Mouse (Mus musculus): ENCODE data around the gene Ttc28. TPM values are rescaled to one million over a fixed set of nuclear protein-coding genes. Genes with fewer than 3 reads are reported as not detected.

The Ttc28 gene
- total RNA-seq, 1 experiment, result 5.8 TPM

DNA sequence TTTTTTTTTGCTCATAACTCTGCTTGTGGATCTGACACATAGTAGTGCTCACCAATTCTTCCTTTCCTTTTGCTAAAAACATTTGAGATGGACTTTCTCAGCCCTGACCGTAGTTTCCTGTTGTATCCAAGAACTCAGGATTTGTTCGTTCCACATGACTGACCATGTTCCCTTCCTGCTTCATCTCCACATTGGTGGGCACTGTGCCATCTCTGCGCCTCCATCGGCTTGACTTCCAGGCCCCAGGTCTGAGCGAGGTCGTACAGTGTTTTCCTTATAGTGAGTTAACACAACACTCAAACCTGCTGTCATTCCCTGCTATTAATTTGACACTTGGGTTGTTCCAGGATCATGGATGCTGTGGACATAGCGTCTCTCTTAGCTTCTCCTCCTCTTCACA, 225.2 kb downstream of the Ttc28 start:
- Histone ChIP-seq H3K27ac (ENCODE audit: insufficient read depth, low read depth, low read length, poor library complexity, severe bottlenecking) (no peak overlapping the region), H3K4me3 (ENCODE audit: insufficient read depth in 1 of 2, low read depth in 1 of 2, low read length in 2 of 2, poor library complexity in 1 of 2, severe bottlenecking in 1 of 2) (no peak overlapping the region), H3K9me3 (ENCODE audit: control insufficient read depth, insufficient read depth, low read depth, low read length) (no peaks in the 10 kb centered on the region), H3K36me3 (ENCODE audit: control insufficient read depth, insufficient read depth, low read length, poor library complexity, severe bottlenecking) (no peaks in the 10 kb centered on the region), H3K4me1 (ENCODE audit: control insufficient read depth in 2 of 2, insufficient read depth in 2 of 2, low read length in 2 of 2, poor library complexity in 1 of 2) (peaks cover 0 to 8% of the 10 kb centered on the region in 2 experiments; a peak in 1 of 4 replicates), H3K9ac (ENCODE audit: insufficient read depth, low read depth, low read length, poor library complexity, severe bottlenecking) (no peak overlapping the region)
- in situ Hi-C loops (cut with MboI; ENCODE audit: low sequenced_read_pairs in 2 of 2, unreplicated experiment in 2 of 2), result no loop called here
- DNase-seq (ENCODE audit: low read depth, low spot score), result no peak
- no peak for TF ChIP-seq MAFK (IDR thresholded peaks at IDR 0.05; ENCODE audit: insufficient read depth, low read depth, low read length)
- no peak for TF ChIP-seq HCFC1 (IDR thresholded peaks at IDR 0.05; ENCODE audit: borderline replicate concordance, insufficient read depth, low read length)
- TF ChIP-seq ZNF384 (IDR thresholded peaks at IDR 0.05; ENCODE audit: low read depth, low read length), result no peak

GRCm38 (mm10) chr5:111111378-111111777, 231.8 kb downstream of the Ttc28 start:
- Histone ChIP-seq H3K36me3 (ENCODE audit: control insufficient read depth, insufficient read depth, low read length, poor library complexity, severe bottlenecking) (no peaks in the 10 kb centered on the region), H3K9me3 (ENCODE audit: control insufficient read depth, insufficient read depth, low read depth, low read length) (no peaks in the 10 kb centered on the region), H3K9ac (ENCODE audit: insufficient read depth, low read depth, low read length, poor library complexity, severe bottlenecking) (no peak overlapping the region), H3K27ac (ENCODE audit: insufficient read depth, low read depth, low read length, poor library complexity, severe bottlenecking) (no peak overlapping the region; the same call in 1 of the 2 replicates), H3K4me3 (ENCODE audit: insufficient read depth in 1 of 2, low read depth in 1 of 2, low read length in 2 of 2, poor library complexity in 1 of 2, severe bottlenecking in 1 of 2) (no peak overlapping the region), H3K4me1 (ENCODE audit: control insufficient read depth in 2 of 2, insufficient read depth in 2 of 2, low read length in 2 of 2, poor library complexity in 1 of 2) (peaks cover 0 to 15% of the 10 kb centered on the region in 2 experiments; a peak in 2 of 4 replicates)
- no peak for DNase-seq (ENCODE audit: low read depth, low spot score)
- TF ChIP-seq HCFC1 (IDR thresholded peaks at IDR 0.05; ENCODE audit: borderline replicate concordance, insufficient read depth, low read length), result no peak
- no peak for TF ChIP-seq ZNF384 (IDR thresholded peaks at IDR 0.05; ENCODE audit: low read depth, low read length)
- no peak for TF ChIP-seq ZC3H11A (IDR thresholded peaks at IDR 0.05; ENCODE audit: borderline replicate concordance, low read depth, low read length)
- TF ChIP-seq CHD2 (IDR thresholded peaks at IDR 0.05; ENCODE audit: low read depth, low read length), result no peak
- in situ Hi-C loops (cut with MboI; ENCODE audit: low sequenced_read_pairs in 2 of 2, unreplicated experiment in 2 of 2), result no loop called here

GRCm38 (mm10) chr5:111113183-111113582, 233.6 kb downstream of the Ttc28 start:
- Histone ChIP-seq H3K36me3 (ENCODE audit: control insufficient read depth, insufficient read depth, low read length, poor library complexity, severe bottlenecking) (no peaks in the 10 kb centered on the region), H3K27ac (ENCODE audit: insufficient read depth, low read depth, low read length, poor library complexity, severe bottlenecking) (no peak overlapping the region), H3K4me1 (ENCODE audit: control insufficient read depth in 2 of 2, insufficient read depth in 2 of 2, low read length in 2 of 2, poor library complexity in 1 of 2) (peaks cover 0 to 9% of the 10 kb centered on the region in 2 experiments; a peak in 2 of 4 replicates), H3K9ac (ENCODE audit: insufficient read depth, low read depth, low read length, poor library complexity, severe bottlenecking) (no peak overlapping the region), H3K4me3 (ENCODE audit: insufficient read depth in 1 of 2, low read depth in 1 of 2, low read length in 2 of 2, poor library complexity in 1 of 2, severe bottlenecking in 1 of 2) (no peak overlapping the region), H3K9me3 (ENCODE audit: control insufficient read depth, insufficient read depth, low read depth, low read length) (no peaks in the 10 kb centered on the region)
- in situ Hi-C loops (cut with MboI; ENCODE audit: low sequenced_read_pairs in 2 of 2, unreplicated experiment in 2 of 2), result no loop called here
- DNase-seq (ENCODE audit: low read depth, low spot score), result no peak
- TF ChIP-seq CHD2 (IDR thresholded peaks at IDR 0.05; ENCODE audit: low read depth, low read length) (no peak), HCFC1 (IDR thresholded peaks at IDR 0.05; ENCODE audit: borderline replicate concordance, insufficient read depth, low read length) (no peak), ZC3H11A (IDR thresholded peaks at IDR 0.05; ENCODE audit: borderline replicate concordance, low read depth, low read length) (no peak), ZNF384 (IDR thresholded peaks at IDR 0.05; ENCODE audit: low read depth, low read length) (no peak), MAFK (IDR thresholded peaks at IDR 0.05; ENCODE audit: insufficient read depth, low read depth, low read length) (no peak)

DNA sequence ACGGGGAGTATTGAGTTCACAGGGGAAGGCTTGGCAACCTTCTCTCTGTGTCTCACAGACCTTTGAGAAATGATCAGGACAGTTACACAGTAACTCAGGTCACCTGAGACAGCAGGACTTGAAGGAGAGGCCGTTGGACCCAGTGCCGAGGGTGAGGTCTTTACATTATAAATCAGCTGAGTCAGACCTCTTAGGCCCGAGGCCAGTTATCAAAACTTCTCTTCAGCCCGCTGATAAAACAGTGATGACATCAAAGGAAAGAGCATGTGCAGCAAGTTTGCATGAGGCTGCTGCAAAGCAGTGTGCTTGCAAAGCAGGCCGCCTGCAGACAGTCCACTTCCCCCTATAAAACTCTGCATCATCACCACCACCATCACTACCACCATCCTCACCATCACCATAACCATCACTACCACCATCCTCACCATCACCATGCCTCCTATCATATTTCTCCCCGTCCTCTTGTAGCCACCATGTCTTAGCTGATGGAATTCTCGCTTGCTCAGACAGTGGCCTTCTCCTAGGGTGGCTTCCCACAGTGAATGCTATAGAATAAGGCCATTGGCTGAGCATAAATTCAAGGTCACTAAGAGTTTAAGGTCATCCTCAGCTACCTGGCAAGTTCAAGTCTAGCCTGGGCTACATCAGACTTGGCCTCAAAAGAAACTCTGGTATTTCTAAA, 234.2 kb downstream of the Ttc28 start:
- no peak overlapping the region for H3K27ac ChIP-seq (ENCODE audit: insufficient read depth, low read depth, low read length, poor library complexity, severe bottlenecking)
- H3K9ac ChIP-seq (ENCODE audit: insufficient read depth, low read depth, low read length, poor library complexity, severe bottlenecking), result no peak overlapping the region
- in situ Hi-C loops (cut with MboI; ENCODE audit: low sequenced_read_pairs in 2 of 2, unreplicated experiment in 2 of 2), result no loop called here
- peaks cover 0 to 9% of the 10 kb centered on the region in 2 experiments; a peak in 2 of 4 replicates for H3K4me1 ChIP-seq (ENCODE audit: control insufficient read depth in 2 of 2, insufficient read depth in 2 of 2, low read length in 2 of 2, poor library complexity in 1 of 2)
- H3K4me3 ChIP-seq (ENCODE audit: insufficient read depth in 1 of 2, low read depth in 1 of 2, low read length in 2 of 2, poor library complexity in 1 of 2, severe bottlenecking in 1 of 2), result no peak overlapping the region
- no peak for DNase-seq (ENCODE audit: low read depth, low spot score)
- no peaks in the 10 kb centered on the region for H3K36me3 ChIP-seq (ENCODE audit: control insufficient read depth, insufficient read depth, low read length, poor library complexity, severe bottlenecking)
- H3K9me3 ChIP-seq (ENCODE audit: control insufficient read depth, insufficient read depth, low read depth, low read length), result no peaks in the 10 kb centered on the region
- no peak for TF ChIP-seq ZNF384 (IDR thresholded peaks at IDR 0.05; ENCODE audit: low read depth, low read length)
- TF ChIP-seq HCFC1 (IDR thresholded peaks at IDR 0.05; ENCODE audit: borderline replicate concordance, insufficient read depth, low read length), result no peak
- TF ChIP-seq MAFK (IDR thresholded peaks at IDR 0.05; ENCODE audit: insufficient read depth, low read depth, low read length), result no peak
- no peak for TF ChIP-seq ZC3H11A (IDR thresholded peaks at IDR 0.05; ENCODE audit: borderline replicate concordance, low read depth, low read length)
- TF ChIP-seq CHD2 (IDR thresholded peaks at IDR 0.05; ENCODE audit: low read depth, low read length), result no peak
